Mouse (Mus musculus): Measurements from ENCODE around the gene Olfr419. TPM values are rescaled to one million over a fixed set of nuclear protein-coding genes. Genes with fewer than 3 reads are reported as not detected.

The Olfr419 gene
- polyA plus RNA-seq, 1 experiment from 2014 or later = not detected

DNA sequence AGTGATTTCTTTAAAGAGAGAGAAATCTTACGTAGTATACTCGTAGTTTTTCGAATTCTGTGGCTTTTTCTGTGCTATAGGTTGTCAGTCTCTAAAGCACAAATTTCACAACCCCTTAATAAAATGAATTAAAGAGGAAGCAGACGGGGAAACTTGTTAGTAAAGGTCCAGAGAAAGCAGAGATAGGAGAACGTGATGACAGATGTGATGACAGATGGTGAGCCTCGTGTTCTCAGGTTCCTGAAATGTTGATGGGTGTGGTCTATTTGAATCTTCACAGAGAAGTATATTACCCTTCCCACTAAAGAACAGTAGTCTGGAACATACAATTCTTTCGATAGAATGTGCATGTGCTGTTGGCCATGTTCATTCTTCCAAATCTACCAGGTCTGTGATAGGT is 47.2 kb downstream of the Olfr419 start:
- no peaks in the 10 kb centered on the region for H3K9me3 ChIP-seq (ENCODE audit: control insufficient read depth, low read length)
- H3K4me3 ChIP-seq (ENCODE audit: low read depth, low read length) = no peak overlapping the region
- H3K4me2 ChIP-seq (replicated peaks; ENCODE audit: low read depth) = no peak overlapping the region
- no peaks in the 10 kb centered on the region for H3K36me3 ChIP-seq (ENCODE audit: control insufficient read depth, insufficient read depth, low read length)
- no peak for TF ChIP-seq CTCF (IDR thresholded peaks at IDR 0.05; ENCODE audit: low read depth)
- TF ChIP-seq EP300 (optimal IDR thresholded peaks at IDR 0.05) = no peak
- no peak overlapping the region for H3K27ac ChIP-seq (replicated peaks)
- 59% methylated on average over 7 of the region's 7 CpGs for WGBS
- ATAC-seq (ENCODE audit: low FRiP score, low TSS enrichment) (no peak), DNase-seq (ENCODE audit: low spot score) (no peak)
- H3K4me1 ChIP-seq (replicated peaks; ENCODE audit: control insufficient read depth, insufficient read depth) = no peaks in the 10 kb centered on the region
- no peak overlapping the region for H3K9ac ChIP-seq (ENCODE audit: low read length)
- H3K27me3 ChIP-seq (ENCODE audit: control insufficient read depth, insufficient read depth, low read length) = no peaks in the 10 kb centered on the region

Other genes with a start within 250 kb of the Olfr419 start
- 0.33 and 0.50 TPM in 2 replicates for gene Ifi205, start 220.3 kb downstream of the Olfr419 start, polyA plus RNA-seq (2015; fragmentation: Nextera tagmentation; extraction: Ambion mirVana)
- gene Olfr433, start 211.4 kb downstream of the Olfr419 start, polyA plus RNA-seq (2015; fragmentation: Nextera tagmentation; extraction: Ambion mirVana) = not detected in 2 replicates
- gene Olfr432, start 202.9 kb downstream of the Olfr419 start, polyA plus RNA-seq (2015; fragmentation: Nextera tagmentation; extraction: Ambion mirVana) = not detected in 2 replicates
- not detected in 2 replicates for gene Olfr430, start 185.5 kb downstream of the Olfr419 start, polyA plus RNA-seq (2015; fragmentation: Nextera tagmentation; extraction: Ambion mirVana)
- gene Olfr429, start 167.7 kb downstream of the Olfr419 start, polyA plus RNA-seq (2015; fragmentation: Nextera tagmentation; extraction: Ambion mirVana) = not detected in 2 replicates
- not detected in 2 replicates for gene Olfr427, start 155.2 kb downstream of the Olfr419 start, polyA plus RNA-seq (2015; fragmentation: Nextera tagmentation; extraction: Ambion mirVana)
- gene Olfr231, start 130.9 kb downstream of the Olfr419 start, polyA plus RNA-seq (2015; fragmentation: Nextera tagmentation; extraction: Ambion mirVana) = not detected in 2 replicates
- 0.11 TPM in 1 of 2 replicates, not detected in the other for gene Olfr424, start 120.5 kb downstream of the Olfr419 start, polyA plus RNA-seq (2015; fragmentation: Nextera tagmentation; extraction: Ambion mirVana)
- not detected in 2 replicates for gene Olfr420, start 96.4 kb downstream of the Olfr419 start, polyA plus RNA-seq (2015; fragmentation: Nextera tagmentation; extraction: Ambion mirVana)
- gene Spta1, start 79.3 kb downstream of the Olfr419 start, polyA plus RNA-seq (2015; fragmentation: Nextera tagmentation; extraction: Ambion mirVana) = 0.02 TPM in 2 replicates
- gene Mptx1, start 78.5 kb upstream of the Olfr419 start, polyA plus RNA-seq (2015; fragmentation: Nextera tagmentation; extraction: Ambion mirVana) = not detected in 2 replicates
- gene Olfr417, start 113.1 kb upstream of the Olfr419 start, polyA plus RNA-seq (2015; fragmentation: Nextera tagmentation; extraction: Ambion mirVana) = not detected in 2 replicates
- gene Olfr248, start 139.0 kb upstream of the Olfr419 start, polyA plus RNA-seq (2015; fragmentation: Nextera tagmentation; extraction: Ambion mirVana) = not detected in 2 replicates
- gene Olfr414, start 172.0 kb upstream of the Olfr419 start, polyA plus RNA-seq (2015; fragmentation: Nextera tagmentation; extraction: Ambion mirVana) = not detected in 2 replicates
- gene Olfr220, start 190.0 kb upstream of the Olfr419 start, polyA plus RNA-seq (2015; fragmentation: Nextera tagmentation; extraction: Ambion mirVana) = 0.05 TPM in 1 of 2 replicates, not detected in the other
- 0.48 and 0.67 TPM in 2 replicates for gene Fmn2, start 249.8 kb upstream of the Olfr419 start, polyA plus RNA-seq (2015; fragmentation: Nextera tagmentation; extraction: Ambion mirVana)

All from stomach, postnatal 0 days (tissue).